Mouse (Mus musculus) heart, adult 18-20 months (tissue): Measurements from ENCODE around the gene Dpy30. TPM values are rescaled to one million over a fixed set of nuclear protein-coding genes. Genes with fewer than 3 reads are reported as not detected.
"Not testable (repeated sequence)": the region's sequence is repeated elsewhere in the genome, so short reads cannot be mapped to it uniquely, and the experiment has no call there.

Experiments used
- DNase-seq, 2 experiments: peaks; one replicate each; pipeline ENCODE4 v3.0.0; 2021 to 2022; ENCODE audit warnings: mixed read lengths in 1 of 2
- long read RNA-seq, 2 experiments: library from polyadenylated mRNA; stranded (forward); transcript quantifications; one replicate each; pipeline ENCODE4 v2.0.0; 2021
- total RNA-seq, 2 experiments: library from RNA; stranded (reverse); gene quantifications; 2 replicates each; pipeline ENCODE4 v1.2.3; 2021

The Dpy30 gene
- 10 to 100 TPM; 36.5 to 48.4 TPM for total RNA-seq
- long read RNA-seq, experiment 1, transcript Dpy30-206 (5 exons, 734 nt) = major isoform, 18 of 26 reads
- long read RNA-seq, experiment 1, transcript Dpy30-203 (4 exons, 694 nt) = minor isoform, 5 of 26 reads
- long read RNA-seq, experiment 1, partial matches to known transcripts = 0 of 26 reads
- long read RNA-seq, experiment 1, other reads (novel, unspliced or antisense) = 2 of 26 reads
- long read RNA-seq, experiment 2, transcript Dpy30-203 (4 exons, 694 nt) = minor isoform, 7 of 34 reads
- long read RNA-seq, experiment 2, transcript Dpy30-206 (5 exons, 734 nt) = major isoform, 23 of 34 reads
- long read RNA-seq, experiment 2, partial matches to known transcripts = 0 of 34 reads
- long read RNA-seq, experiment 2, other reads (novel, unspliced or antisense) = 1 of 34 reads

GRCm38 (mm10) chr17:74323844-74324243, at the start of gene Dpy30:
Gene Dpy30 (minus strand): TSS chr17:74323944.
- no peak for DNase-seq

DNA sequence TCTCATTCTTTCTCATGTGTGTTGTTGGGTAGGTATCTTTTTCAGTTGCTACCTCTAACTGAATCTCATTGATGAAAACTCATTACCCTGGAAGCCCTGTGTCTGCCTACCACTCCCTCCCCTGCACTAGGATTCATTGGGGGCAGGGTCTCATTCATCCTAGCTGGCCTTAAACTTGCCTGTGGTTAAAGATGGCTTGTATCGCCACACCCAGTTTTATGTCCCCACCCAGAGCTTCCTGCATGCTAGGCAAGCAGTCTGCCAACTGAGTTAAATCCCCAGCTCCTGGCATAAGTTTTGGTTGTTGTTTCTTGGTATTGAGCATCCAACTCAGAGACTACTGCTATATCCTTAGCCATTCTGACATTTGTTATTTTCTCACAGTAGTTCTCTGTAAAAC, 39.8 kb upstream of the Dpy30 start:
- no peak for DNase-seq

DNA sequence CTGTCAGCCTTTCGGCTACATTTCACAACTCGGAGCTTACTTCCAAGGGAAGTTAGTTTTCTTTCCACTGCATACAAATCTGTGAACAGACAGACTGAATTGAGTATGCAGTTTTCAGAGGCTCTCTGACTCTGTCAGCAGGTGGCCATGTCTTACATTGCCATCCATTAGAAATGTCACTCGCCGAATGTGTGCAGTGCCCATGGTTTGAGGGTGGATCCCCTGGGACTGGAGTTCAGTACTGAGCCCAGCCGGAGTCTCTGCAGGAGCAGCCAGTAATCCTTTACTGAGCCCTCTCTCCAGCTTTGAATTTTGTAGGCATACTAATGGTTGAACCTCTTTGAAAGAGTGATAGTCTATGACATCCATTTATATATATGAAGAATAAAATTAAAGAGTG, 17.4 kb upstream of the Dpy30 start:
- no peak for DNase-seq

DNA sequence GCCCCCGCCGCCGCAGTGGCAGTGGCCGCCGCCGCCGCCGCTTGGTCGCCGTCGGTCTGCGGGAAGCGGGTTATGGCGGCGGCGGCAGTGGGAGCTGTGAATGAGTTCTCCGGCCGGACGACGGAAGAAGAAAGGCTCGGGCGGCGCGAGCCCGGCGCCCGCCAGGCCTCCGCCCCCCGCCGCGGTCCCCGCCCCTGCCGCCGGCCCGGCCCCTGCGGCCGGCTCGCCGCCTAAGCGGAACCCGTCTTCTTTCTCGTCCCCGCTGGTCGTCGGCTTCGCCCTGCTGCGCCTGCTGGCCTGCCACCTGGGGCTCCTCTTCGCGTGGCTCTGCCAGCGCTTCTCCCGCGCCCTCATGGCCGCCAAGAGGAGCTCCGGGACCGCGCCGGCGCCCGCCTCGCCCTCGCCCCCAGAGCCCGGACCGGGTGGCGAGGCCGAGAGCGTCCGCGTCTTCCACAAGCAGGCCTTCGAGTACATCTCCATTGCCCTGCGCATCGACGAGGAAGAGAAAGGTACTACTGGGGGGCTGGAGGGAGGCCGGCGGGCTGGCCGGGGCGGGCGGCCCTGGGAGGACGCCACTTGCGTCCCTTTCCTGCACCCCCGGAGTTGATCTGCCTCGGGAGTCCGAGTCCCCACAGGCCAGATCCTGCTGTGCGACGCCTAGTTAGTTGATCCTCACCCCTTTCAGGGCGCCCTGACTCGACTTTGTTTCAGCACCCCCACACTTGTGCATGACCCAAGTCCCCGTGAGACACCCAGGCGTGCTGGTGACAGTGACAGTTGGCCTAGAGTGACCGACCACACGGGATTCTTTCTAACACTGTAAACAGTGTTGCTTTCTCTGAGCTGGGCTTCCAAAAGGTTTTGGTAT, 15.4 kb upstream of the Dpy30 start, which contains the start of gene Spast:
Gene Spast (plus strand): TSS at position 51 of the 868 bp plus-strand sequence.
- DNase-seq = peak; percentile 79 to 87

DNA sequence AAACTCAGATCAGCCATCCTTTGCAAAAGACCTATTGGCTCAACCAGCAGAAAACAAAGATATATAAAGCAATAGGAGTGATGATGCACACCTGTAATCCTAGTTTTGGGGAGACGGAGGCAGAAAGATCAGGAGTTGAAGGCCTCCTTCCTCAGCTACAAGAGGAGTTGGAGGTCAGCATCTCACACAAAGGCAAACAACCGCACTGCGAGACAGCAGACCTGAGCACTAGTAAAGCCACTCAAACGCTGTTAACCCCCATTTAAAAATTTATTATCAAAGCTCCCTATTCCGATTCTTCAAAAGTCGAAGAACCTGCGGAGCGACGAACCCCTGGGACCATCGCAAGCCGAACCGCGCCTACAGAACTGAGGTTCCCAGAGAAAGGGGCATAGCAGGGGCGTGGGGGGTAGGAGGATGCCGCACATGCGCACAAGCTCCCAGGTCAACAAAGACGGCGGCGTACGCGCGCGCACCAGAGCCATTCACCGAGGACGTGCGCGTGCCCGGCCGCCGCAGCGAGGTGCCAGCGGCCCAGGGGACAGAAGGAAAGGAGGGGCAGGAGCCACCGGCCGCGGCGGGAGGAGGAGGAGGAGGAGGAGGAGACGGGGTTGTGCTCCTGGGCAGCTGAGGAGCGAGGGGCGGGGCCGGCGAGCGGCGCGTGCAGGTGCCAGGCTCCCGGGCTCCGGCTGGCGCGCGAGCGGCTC, 14.6 kb upstream of the Dpy30 start:
- peak; percentile 94 to 96 for DNase-seq

- DNase-seq = no peak
These were observed 7.4 kb upstream of the Dpy30 start for GRCm38 (mm10) chr17:74331049-74331676.

DNA sequence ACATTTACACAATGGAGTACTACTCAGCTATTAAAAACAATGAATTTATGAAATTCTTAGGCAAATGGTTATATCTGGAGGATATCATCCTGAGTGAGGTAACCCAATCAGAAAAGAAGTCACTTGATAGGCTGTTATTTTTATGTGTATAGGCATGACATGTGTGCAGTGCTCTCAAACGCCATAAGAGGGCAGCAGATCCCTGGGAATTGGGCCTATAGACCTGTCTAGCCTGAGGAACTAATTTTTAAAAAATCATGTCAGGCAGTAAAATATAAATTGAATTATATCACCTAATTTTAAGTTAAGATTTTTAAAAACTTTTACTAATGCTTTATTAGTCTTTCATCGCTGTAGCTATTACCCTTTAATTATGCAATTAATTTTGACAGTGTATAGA, 4.4 kb upstream of the Dpy30 start:
- peak in 1 of 2 experiments; percentile 38 for DNase-seq

DNA sequence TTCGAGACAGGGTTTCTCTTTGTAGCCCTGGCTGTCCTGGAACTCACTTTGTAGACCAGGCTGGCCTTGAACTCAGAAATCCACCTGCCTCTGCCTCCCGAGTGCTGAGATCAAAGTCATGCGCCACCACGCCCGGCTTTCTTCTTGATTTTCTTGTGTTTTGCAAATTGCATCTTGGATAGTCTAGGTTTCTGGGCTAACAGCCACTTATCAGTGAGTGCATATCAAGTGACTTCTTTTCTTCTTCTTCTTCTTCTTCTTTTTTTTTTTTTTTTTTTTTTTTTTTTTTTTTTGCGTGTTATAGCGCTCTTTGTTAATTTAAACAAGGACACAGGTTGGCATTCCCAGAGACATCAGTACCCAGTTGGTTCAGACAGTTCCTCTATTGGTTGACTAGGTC, 3.5 kb upstream of the Dpy30 start:
- not testable (repeated sequence) for DNase-seq

- DNase-seq = no peak
These were observed 1.2 kb downstream of the Dpy30 start for GRCm38 (mm10) chr17:74322400-74323054.

GRCm38 (mm10) chr17:74318721-74319120, 5.0 kb downstream of the Dpy30 start:
- DNase-seq = no peak

- DNase-seq = peak; percentile 91 to 92
These were observed 7.4 kb downstream of the Dpy30 start for GRCm38 (mm10) chr17:74316309-74316863.

DNA sequence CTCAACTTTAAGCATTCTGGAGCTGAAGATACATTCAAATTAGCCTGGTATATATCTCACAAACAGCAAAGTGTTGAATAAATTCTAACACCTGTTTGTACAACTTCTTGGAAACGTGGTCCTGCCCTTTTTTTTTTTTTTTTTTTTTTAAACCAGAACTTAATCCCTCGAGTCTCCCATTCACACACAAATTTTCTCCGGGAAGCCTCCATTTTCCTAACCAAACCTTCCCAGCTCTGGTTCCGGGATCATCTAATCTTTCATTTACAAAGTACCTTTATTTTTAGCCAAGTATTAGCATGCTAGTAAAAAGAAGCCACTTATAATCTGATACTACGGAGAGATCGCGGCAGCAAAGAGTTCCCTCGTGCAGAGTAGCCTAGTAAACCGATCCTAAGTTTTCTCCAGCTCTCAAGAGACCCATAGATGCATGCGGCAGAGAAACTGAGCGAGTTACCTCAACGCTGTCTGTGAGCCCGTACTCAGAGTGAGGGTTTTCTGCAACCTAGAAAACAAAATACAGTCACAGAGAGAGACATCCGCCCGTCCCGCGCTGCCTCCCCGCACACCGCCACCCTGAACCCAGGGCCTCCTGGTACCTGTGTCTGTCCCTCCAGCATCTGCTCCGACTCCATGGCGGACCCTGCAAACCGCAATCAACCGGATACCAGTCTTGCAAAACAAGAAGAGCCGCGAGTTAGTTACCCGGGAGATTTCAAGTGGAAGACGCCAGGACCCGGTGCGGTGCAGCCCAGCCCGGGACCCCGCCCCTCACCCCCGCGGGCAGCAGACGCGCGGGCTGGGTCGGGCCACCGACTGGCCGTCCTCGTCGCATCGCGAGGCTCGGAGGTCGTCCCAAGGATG, 8.1 kb downstream of the Dpy30 start:
- DNase-seq = no peak

- DNase-seq = no peak
These were observed 17.7 kb downstream of the Dpy30 start for GRCm38 (mm10) chr17:74306021-74306420.

- no peak for DNase-seq
These were observed 18.1 kb downstream of the Dpy30 start for GRCm38 (mm10) chr17:74305616-74306015.

DNA sequence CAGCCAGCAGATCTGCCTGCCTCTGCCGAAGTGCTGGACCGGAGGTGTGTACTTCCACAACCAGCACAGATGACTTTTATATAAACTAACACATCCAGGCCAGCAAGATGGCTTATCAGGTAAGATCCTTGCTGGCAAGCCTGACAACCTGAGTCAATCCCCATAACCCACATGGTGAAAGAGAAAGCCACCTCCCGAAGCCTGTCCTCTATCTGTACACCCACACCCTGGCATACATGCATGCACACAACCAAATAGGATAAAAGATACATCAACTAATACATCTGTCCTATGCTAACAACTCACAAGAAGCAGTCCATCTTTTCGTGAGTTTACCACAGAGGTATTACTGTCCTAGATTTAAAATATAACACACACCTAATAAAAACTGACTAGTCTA, 19.7 kb downstream of the Dpy30 start:
- DNase-seq = no peak

DNA sequence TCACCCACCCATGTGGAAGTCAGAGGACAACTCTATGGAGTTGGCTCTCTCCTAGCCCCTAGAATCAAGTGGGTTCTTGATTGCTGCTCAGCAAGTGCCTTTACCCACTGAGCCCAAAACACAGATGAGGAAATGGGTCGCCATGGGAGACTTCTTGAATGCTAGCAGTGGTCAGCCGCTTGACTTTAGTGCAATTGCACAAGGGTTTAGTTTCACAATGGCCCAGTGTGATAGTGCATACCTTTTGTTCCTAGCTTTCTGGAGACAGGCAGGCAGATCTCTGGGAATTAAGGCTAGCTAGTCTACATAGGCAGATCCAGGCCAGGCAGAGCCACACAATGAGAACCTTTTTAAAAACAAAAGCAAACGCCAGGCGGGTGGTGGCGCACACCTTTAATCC, 23.7 kb downstream of the Dpy30 start:
- DNase-seq = no peak

DNA sequence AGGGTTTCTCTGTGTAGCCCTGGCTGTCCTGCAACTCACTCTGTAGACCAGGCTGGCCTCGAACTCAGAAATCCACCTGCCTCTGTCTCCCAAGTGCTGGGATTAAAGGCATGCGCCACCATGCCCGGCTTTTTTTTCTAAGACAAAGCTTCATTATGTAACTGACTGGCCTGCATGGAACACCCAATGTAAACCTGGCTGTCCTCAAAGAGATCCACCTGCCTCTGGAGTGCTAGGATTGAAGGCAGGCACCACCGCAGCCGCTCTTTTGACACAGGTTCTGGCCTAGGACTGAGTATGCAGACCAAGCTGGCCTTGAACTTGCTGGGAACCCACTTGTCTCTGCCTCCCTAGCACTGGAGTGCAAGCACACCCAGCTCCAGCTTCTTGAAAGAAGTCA, 26.8 kb downstream of the Dpy30 start:
- not testable (repeated sequence) for DNase-seq

GRCm38 (mm10) chr17:74296076-74296823, 27.5 kb downstream of the Dpy30 start:
- DNase-seq = peak in 1 of 2 experiments; percentile 36
